Mouse (Mus musculus): Measurements from ENCODE around the gene Gm10256. TPM values are rescaled to one million over a fixed set of nuclear protein-coding genes. Genes with fewer than 3 reads are reported as not detected.
"Not testable (repeated sequence)": the region's sequence is repeated elsewhere in the genome, so short reads cannot be mapped to it uniquely, and the experiment has no call there.

The Gm10256 gene
- not detected in 2 replicates for polyA plus RNA-seq (2012; ENCODE audit: insufficient read depth, low replicate concordance)

DNA sequence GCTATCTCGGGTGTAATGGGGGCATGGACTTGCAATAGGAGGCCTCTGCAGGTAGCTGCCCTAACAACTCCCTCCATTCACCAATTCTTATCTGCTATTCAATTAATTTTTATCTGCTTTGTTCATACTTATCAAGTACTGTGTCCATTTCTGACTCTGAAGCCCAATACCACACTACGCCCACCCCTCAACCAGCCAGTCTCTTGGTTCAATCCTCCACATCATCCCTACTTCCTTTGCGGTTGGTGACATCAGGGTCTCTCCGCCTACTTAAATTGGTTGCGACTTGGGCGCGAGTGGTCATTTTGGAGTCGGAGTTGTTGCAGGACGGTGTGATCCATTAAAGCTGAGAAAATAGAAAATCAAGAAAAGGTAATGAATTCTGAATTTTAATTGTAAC, at the start of gene Gm10256, which contains the start of gene Rbmy:
Gene Gm10256 (plus strand): TSS at position 320 of the 400 bp plus-strand sequence.
Gene Rbmy (plus strand): TSS at position 301 of the 400 bp plus-strand sequence.
- H3K4me1 ChIP-seq; H3K4me3 ChIP-seq (replicated peaks); H3K27me3 ChIP-seq (replicated peaks); H3K9me3 ChIP-seq; H3K36me3 ChIP-seq (replicated peaks; ENCODE audit: low read length): not testable (repeated sequence)

DNA sequence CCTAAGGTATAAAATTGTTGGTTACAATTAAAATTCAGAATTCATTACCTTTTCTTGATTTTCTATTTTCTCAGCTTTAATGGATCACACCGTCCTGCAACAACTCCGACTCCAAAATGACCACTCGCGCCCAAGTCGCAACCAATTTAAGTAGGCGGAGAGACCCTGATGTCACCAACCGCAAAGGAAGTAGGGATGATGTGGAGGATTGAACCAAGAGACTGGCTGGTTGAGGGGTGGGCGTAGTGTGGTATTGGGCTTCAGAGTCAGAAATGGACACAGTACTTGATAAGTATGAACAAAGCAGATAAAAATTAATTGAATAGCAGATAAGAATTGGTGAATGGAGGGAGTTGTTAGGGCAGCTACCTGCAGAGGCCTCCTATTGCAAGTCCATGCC, 34.4 kb upstream of the Gm10256 start, which contains the start of gene Gm4064:
Gene Gm4064 (minus strand): TSS at position 101 of the 400 bp plus-strand sequence.
- not testable (repeated sequence) for H3K9me3 ChIP-seq; H3K36me3 ChIP-seq (replicated peaks; ENCODE audit: low read length); H3K27me3 ChIP-seq (replicated peaks); H3K4me3 ChIP-seq (replicated peaks); H3K4me1 ChIP-seq

DNA sequence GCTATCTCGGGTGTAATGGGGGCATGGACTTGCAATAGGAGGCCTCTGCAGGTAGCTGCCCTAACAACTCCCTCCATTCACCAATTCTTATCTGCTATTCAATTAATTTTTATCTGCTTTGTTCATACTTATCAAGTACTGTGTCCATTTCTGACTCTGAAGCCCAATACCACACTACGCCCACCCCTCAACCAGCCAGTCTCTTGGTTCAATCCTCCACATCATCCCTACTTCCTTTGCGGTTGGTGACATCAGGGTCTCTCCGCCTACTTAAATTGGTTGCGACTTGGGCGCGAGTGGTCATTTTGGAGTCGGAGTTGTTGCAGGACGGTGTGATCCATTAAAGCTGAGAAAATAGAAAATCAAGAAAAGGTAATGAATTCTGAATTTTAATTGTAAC, 70.2 kb downstream of the Gm10256 start, which contains the start of gene Gm10352:
Gene Gm10352 (plus strand): TSS at position 301 of the 400 bp plus-strand sequence.
- H3K4me1 ChIP-seq; H3K27me3 ChIP-seq (replicated peaks); H3K4me3 ChIP-seq (replicated peaks); H3K9me3 ChIP-seq; H3K36me3 ChIP-seq (replicated peaks; ENCODE audit: low read length): not testable (repeated sequence)

Other genes starting within 250 kb of the Gm10256 start
- gene H2al2c, start 231.6 kb upstream of the Gm10256 start, polyA plus RNA-seq (2012; ENCODE audit: insufficient read depth, low replicate concordance) = not detected in 2 replicates
- gene Sry, start 167.0 kb upstream of the Gm10256 start, polyA plus RNA-seq (2012; ENCODE audit: insufficient read depth, low replicate concordance) = not detected in 2 replicates
- not detected in 2 replicates for gene H2al2b, start 110.0 kb upstream of the Gm10256 start, polyA plus RNA-seq (2012; ENCODE audit: insufficient read depth, low replicate concordance)
- not detected in 2 replicates for gene Gm4064, start 34.5 kb upstream of the Gm10256 start, polyA plus RNA-seq (2012; ENCODE audit: insufficient read depth, low replicate concordance)
- gene Rbmy, start within 50 bp of the Gm10256 start, polyA plus RNA-seq (2012; ENCODE audit: insufficient read depth, low replicate concordance) = not detected in 2 replicates
- gene Gm10352, start 70.3 kb downstream of the Gm10256 start, polyA plus RNA-seq (2012; ENCODE audit: insufficient read depth, low replicate concordance) = not detected in 2 replicates
- gene Gm29289, start 101.9 kb downstream of the Gm10256 start, polyA plus RNA-seq (2012; ENCODE audit: insufficient read depth, low replicate concordance) = not detected in 2 replicates

Data from megakaryocyte, embryonic 14.5 days (primary cell).